Mouse (Mus musculus): ENCODE data around the gene Crim1.

Crim1 gene

GRCm38 (mm10) chr17:78250149-78250938, 50.3 kb downstream of the Crim1 start:
- WGBS: 46% methylated on average over 14 of the region's 14 CpGs

DNA sequence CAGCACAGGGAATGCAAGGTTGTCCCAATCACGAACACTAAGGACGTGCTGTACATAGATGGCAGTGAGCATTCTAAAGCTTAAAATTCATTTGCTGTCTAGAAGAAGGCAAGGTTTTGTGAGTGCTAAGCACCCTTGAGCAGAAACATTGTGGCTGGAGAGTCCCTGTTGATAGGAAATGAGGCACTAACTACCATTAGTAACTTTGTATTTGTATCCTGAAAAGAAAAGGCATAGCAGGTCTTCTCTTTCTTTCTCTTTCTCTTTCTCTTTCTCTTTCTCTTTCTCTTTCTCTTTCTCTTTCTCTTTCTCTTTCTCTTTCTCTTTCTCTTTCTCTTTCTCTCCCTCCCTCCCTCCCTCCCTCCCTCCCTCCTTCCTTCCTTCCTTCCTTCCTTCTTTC, 53.5 kb downstream of the Crim1 start:
- 92% methylated on average over 2 of the region's 2 CpGs for WGBS

DNA sequence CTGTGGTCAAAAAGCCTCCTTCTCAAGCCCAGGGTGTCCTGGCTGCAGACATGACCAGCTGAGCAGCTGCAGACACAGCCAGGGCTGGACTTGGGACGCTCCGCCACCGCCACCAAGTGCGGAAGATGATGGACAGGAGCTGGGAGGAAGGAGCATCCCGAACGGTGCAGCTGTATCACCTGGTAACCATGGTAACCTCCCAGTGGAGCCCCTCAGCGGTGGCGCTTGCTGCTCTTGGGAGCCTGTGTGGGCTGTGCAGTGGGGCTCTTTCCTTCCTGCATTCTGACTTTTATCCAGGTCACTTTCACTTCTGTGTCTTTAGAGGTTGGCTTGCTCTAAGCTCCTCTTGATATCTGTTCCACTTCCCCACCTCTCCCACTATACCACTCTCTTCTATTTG, 54.2 kb downstream of the Crim1 start:
- WGBS: 68% methylated on average over 8 of the region's 8 CpGs

DNA sequence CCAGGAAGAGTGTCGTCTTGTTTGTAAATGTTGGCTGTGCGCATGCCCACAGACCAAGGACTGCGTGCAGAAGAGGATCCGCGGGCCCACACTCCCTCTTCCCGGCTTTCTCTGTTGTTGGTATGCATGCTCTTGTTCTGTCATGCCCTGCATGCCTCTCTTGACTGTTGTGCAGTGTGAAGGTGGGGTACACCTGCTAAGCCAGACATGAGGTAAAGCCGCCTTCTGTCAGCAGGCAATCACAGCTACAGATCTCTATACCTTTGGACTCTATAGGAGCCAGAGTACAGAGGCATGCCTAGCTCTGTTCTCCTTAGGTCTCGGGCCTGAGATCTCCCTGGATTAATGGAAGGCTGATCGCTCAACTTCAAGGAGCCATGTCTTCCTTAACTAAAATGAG, 55.7 kb downstream of the Crim1 start:
- WGBS: 95% methylated on average over 9 of the region's 9 CpGs

DNA sequence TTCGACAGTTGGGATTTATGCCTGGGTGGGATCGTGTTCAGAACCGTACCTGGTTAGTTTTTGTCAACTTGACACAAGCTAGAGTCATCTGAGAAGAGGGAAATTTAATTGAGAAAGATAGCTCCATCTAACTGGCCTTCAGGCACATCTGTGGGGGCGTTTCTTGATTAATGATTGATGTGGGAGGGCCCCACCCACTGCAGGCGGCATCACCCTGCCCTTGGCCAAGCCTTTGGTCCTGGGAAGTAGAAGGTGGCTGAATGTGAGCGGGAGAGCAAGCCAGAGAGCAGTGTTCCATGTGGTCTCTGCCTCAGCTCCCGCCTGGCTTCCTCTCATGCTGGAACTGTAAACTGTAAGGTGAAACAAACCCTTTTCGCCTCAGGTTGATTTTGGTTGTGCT, 56.5 kb downstream of the Crim1 start:
- 93% methylated on average over 8 of the region's 8 CpGs for WGBS

- 95% methylated on average over 4 of the region's 4 CpGs for WGBS
Observed at GRCm38 (mm10) chr17:78261684-78262083, 61.6 kb downstream of the Crim1 start.

- whole genome bisulfite sequencing: 69% methylated on average over 11 of the region's 11 CpGs
Observed at GRCm38 (mm10) chr17:78264116-78264515, 64.1 kb downstream of the Crim1 start.

GRCm38 (mm10) chr17:78265135-78265534, 65.1 kb downstream of the Crim1 start:
- WGBS: 79% methylated on average over 7 of the region's 7 CpGs

DNA sequence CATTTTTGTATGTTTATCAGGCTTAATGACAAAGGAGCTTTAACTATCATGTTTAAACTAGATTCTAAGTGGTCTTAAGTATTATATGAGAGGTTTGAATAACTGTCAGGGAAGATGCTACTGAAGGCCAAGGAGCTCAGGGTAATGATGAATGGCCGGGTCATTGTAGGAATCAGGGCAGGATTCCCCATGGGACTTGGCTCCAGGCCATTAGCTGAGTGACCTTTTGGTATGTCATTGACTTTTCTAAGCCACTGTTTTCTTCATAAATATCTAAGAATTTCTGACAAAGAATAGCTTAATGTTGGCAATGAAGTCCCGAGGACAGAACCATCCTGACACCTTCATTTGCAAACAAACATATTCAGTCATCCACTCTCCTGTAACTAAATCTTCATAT, 66.2 kb downstream of the Crim1 start:
- 88% methylated on average over 2 of the region's 2 CpGs for WGBS

DNA sequence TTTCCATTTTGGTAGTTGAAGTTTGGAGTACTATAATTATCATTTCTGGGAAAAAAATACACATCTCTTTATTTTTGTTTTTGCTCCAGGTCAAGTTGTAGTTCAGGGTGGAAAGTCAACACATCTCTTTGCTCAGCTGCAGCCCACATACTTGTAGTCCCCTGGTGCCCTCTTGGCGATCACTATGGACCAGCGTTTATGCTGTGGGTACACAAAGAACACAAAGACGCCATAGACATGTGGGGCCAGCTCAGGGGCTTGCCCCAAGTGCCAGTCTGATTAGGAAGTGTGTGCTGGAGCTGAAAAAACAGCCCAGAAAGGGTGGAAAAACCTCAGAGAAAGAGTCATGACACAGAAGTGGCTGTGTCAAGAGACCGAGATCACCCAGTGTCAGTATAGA, 68.5 kb downstream of the Crim1 start:
- WGBS: 71% methylated on average over 4 of the region's 4 CpGs

DNA sequence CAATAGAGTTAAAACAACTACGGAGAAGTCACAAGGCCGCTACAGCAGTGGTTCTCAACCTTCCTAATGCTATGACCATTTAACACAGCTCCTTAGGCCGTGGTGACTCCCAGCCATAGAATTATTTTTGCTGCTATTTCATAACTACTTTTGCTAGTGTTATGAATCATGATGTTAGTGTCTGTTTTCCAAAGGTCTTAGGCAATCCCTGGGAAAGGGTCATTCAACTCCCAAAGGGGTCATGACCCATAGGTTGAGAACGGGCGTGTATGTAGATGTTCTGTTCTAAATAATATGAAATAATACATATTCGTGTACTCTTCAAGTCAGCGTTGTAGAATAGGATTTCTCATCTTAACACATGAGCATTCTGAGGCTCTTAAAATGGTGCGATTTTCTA, 69.3 kb downstream of the Crim1 start:
- WGBS: 89% methylated on average over 8 of the region's 8 CpGs

GRCm38 (mm10) chr17:78270019-78270418, 70.0 kb downstream of the Crim1 start:
- WGBS: 63% methylated on average over 6 of the region's 6 CpGs

- WGBS: 84% methylated on average over 8 of the region's 8 CpGs
Observed at GRCm38 (mm10) chr17:78271731-78272130, 71.7 kb downstream of the Crim1 start.

- 74% methylated on average over 8 of the region's 8 CpGs for WGBS
Observed at GRCm38 (mm10) chr17:78272142-78272541, 72.1 kb downstream of the Crim1 start.

- 65% methylated on average over 8 of the region's 8 CpGs for WGBS
Observed at GRCm38 (mm10) chr17:78272713-78273483, 72.8 kb downstream of the Crim1 start.

DNA sequence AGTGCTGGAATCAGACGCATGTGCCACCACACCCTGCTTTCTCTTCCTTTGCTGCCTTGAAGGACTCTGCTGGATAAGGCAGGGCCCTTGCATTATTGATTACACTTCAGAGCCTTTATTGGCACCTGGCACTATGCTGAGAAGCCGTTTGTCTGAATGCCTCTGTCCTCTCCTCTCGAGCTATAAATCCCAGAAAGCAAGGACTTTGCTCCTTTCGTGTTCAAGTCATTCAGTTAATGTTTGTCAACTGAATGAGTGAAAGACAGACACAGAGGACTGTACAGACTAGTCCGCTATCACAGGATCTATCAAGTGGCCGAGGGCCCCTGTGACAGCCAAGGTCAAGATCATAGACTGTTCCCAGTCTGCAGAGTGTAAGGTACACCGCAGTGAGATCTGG, 73.8 kb downstream of the Crim1 start:
- WGBS: 83% methylated on average over 7 of the region's 7 CpGs

DNA sequence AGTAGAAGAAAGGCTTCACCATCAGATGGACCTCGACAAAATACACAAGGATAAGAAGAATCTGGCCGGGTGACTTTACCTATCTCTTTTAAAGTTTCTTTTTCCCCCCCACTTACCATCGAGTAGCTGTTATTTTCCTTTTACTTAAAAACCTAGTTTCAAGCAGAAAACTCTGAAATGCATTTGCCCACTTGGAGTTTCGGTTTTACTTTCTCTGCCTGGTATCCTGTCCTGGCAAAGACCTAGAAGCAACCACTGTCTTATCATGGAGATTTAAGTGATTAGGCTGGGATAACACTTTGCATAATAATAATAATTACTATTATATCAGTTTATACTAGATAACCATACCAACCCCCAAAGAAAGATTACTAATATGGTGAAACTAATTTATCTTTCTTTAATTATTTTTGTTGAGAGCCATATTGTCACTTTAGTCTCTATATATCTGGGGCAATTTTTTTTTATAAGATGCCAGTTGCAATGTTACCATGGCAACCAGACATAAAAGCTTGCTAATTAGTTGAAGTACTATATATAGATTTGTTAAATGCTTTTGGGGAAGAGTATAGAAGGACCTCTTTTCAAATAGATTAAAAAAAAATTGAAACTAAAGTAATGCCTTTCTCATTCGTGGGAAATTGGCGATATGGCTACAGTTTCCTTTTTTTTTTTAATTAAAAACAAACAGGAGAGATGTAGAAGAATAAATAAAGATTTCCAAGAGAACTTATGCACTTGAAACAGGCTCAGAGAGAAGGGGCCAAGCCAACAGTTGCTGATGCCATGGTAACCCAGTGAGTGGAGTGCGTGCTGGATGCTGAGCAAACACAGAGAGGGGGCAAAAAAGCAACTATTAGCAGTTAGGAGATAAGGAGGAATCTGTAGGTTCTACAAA, 74.8 kb downstream of the Crim1 start:
- WGBS: 57% methylated on average over 7 of the region's 7 CpGs

- WGBS: 43% methylated on average over 4 of the region's 4 CpGs
Observed at GRCm38 (mm10) chr17:78275507-78275813, 75.4 kb downstream of the Crim1 start.

DNA sequence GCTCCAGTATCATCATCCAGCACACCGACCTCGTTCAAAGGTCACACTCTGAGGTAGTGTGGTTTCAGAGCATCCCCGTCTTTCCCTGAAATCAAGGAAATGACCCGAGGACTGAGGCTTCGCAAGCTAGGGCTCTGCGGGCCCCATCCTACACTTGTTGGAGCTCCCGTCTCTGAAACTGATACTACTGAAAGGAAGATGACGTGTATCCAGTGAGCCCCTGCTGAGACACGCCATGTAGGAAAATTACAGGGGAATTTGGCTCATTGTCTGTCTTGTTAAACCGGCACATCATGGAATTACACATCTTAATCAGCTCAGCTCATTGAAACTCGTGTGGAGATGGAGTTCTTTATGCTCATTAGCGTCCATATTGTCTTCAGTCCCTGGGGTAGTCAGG, 79.1 kb downstream of the Crim1 start:
- WGBS: 82% methylated on average over 12 of the region's 12 CpGs

- WGBS: 83% methylated on average over 18 of the region's 18 CpGs
Observed at GRCm38 (mm10) chr17:78280991-78281712, 81.1 kb downstream of the Crim1 start.

- WGBS: 92% methylated on average over 11 of the region's 11 CpGs
Observed at GRCm38 (mm10) chr17:78283271-78283992, 83.4 kb downstream of the Crim1 start.
